Mouse (Mus musculus) kidney, adult 2 months (tissue): ENCODE results near the gene Gm11011.

ENCODE experiments used
- CTCF ChIP-seq: fragments of 200-500 bp; conservative IDR thresholded peaks from 2 replicates; pipeline ENCODE4 v1.5.1; 2011; ENCODE audit warnings: low read depth, mild to moderate bottlenecking, control low read depth, low read length, moderate library complexity, mixed read lengths; ENCODE audit not compliant: insufficient read depth, insufficient read length
- POLR2A ChIP-seq: fragments of 200-500 bp; IDR thresholded peaks from one replicate; pipeline ENCODE4 v1.6.1; 2011; ENCODE audit warnings: low read depth, low read length, control low read depth

DNA sequence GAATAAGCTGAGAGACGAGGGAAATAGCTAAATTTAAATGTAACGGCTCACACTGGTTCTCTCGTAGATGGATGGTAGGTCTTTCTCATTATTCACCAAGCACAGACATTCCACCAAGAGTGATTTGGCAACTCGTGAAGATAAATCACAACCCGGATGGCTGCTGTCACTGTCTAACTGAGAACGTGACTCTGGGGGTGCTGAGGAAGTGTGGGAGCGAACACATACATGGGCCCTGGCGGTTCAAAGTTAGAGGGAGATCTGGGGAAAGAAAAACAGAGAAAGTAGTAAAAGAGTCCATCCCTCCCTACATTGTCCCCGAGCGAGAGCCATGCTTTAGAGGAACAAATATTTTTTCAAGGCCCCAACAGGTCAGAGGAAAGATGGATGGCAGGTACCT is 17.5 kb downstream of the Gm11011 start:
- no peak for TF ChIP-seq POLR2A
- no peak for TF ChIP-seq CTCF
